Mouse (Mus musculus) small intestine, adult 2 months (tissue): Measurements from ENCODE around the gene Ccdc134. TPM values are rescaled to one million over a fixed set of nuclear protein-coding genes. Genes with fewer than 3 reads are reported as not detected.

Experiments used
- H3K27ac ChIP-seq: fragments of 200-500 bp; 2 replicates; pipeline ENCODE4 v1.5.1; 2012; ENCODE audit warnings: low read depth, low read length, control low read depth, inconsistent platforms; ENCODE audit not compliant: insufficient read depth
- H3K27me3 ChIP-seq: fragments of 200-500 bp; 2 replicates; pipeline ENCODE4 v1.6.1; 2012; ENCODE audit warnings: mild to moderate bottlenecking, moderate library complexity, low read length, inconsistent platforms; ENCODE audit not compliant: control insufficient read depth, insufficient read depth
- H3K36me3 ChIP-seq: fragments of 200-500 bp; 2 replicates; pipeline ENCODE4 v1.6.1; 2012; ENCODE audit warnings: mild to moderate bottlenecking, low read length, control low read depth, inconsistent platforms; ENCODE audit not compliant: control insufficient read depth, insufficient read depth
- H3K4me1 ChIP-seq: fragments of 200-500 bp; 2 replicates; pipeline ENCODE4 v1.6.1; 2012; ENCODE audit warnings: low read length, inconsistent platforms, mixed read lengths; ENCODE audit not compliant: control insufficient read depth, insufficient read depth, insufficient read length
- H3K4me3 ChIP-seq: fragments of 200-500 bp; 2 replicates; pipeline ENCODE4 v1.5.1; 2012; ENCODE audit warnings: low read depth, mild to moderate bottlenecking, control low read depth, inconsistent platforms, low read length, moderate library complexity
- CTCF ChIP-seq: fragments of 200-500 bp; IDR thresholded peaks from 2 replicates; pipeline ENCODE4 v1.5.1; 2012; ENCODE audit warnings: low read depth, mild to moderate bottlenecking, control low read depth, inconsistent platforms, low read length, moderate library complexity, mixed read lengths; ENCODE audit not compliant: insufficient replicate concordance, insufficient read length; ENCODE audit errors: extremely low read depth
- POLR2A ChIP-seq: fragments of 200-500 bp; IDR thresholded peaks from 2 replicates; pipeline ENCODE4 v1.6.1; 2012; ENCODE audit warnings: low read depth, mild to moderate bottlenecking, control low read depth, inconsistent platforms, low read length, moderate library complexity
- WGBS: fragments of 180-500 bp; shearing (Covaris S2); methylation state at CpG from one replicate; pipeline ENCODE4 v1.1.7; 2018; 5-methylcytosine and 5-hydroxymethylcytosine counted together
- polyA plus RNA-seq: library from polyadenylated mRNA; depleted of rRNA; stranded (reverse); fragments of >200 nt; gene quantifications from 2 replicates; pipeline ENCODE4 v1.2.3, GENCODE M21; 2012

Ccdc134 gene
- polyA plus RNA-seq, 1 experiment, result 6.9 TPM

- 18% methylated on average over 8 of the region's 8 CpGs for WGBS
- peaks cover 34% of the 10 kb centered on the region for H3K4me1 ChIP-seq
- no peak overlapping the region for H3K4me3 ChIP-seq
- TF ChIP-seq POLR2A, result no peak
- peak; percentile 89; the same call in 1 of the 2 replicates for TF ChIP-seq CTCF
- H3K36me3 ChIP-seq, result peaks cover 8% of the 10 kb centered on the region
- H3K27me3 ChIP-seq, result no peaks in the 10 kb centered on the region
- H3K27ac ChIP-seq, result peak overlapping the region; percentile 96
These were observed 37.9 kb downstream of the Ccdc134 start for GRCm38 (mm10) chr15:82165332-82166239.

DNA sequence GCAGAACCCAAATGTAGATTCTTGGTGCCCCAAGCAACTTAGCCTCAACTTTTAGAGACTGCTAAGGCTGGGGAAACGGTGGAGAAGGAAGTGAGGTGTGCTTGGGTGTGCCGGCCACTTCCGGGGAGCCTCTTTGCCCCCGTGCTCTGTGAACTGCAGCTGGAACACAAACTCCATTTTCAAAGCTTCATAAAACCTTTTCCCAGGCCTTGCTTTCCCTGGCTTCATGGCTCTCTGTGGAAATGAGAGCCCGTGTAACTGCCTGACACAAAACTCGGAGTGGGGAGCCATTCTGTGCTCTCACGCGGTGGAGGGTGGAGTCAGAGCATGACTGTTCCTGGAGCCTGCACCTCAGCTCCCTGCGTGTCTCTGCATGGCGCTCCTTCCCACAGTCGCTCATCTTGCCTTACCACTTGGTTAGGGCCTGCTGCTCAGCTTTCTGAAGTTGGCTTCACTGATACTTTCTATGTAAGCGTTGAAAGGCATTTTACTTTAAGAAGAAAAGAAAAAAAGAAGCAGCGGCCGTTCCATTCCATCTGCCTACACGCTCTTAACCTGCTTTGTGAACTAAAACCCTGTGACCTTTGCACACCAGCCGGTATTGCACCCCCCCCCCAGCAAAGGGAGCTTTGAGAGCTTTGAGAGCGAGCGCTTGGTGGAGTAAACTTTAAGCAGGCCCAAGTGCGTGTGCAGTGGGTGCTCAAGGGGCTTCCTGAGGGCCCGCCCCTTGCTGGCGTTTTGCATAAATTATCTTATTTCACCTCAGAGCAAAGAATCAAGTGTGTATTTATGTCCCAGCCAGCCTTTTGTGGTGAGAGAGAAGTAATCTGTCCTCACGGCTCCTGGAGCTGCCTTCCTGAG lies 38.7 kb downstream of the Ccdc134 start:
- Histone ChIP-seq H3K4me1 (peaks cover 29% of the 10 kb centered on the region), H3K27ac (peak overlapping the region; percentile 96), H3K36me3 (peaks cover 13% of the 10 kb centered on the region), H3K4me3 (peak overlapping the region; percentile 58), H3K27me3 (no peaks in the 10 kb centered on the region)
- 17% methylated on average over 22 of the region's 22 CpGs for WGBS
- TF ChIP-seq POLR2A (no peak), CTCF (no peak)

- Histone ChIP-seq H3K4me3 (no peak overlapping the region), H3K4me1 (peaks cover 29% of the 10 kb centered on the region), H3K36me3 (peaks cover 21% of the 10 kb centered on the region), H3K27me3 (no peaks in the 10 kb centered on the region), H3K27ac (peak overlapping the region; percentile 96)
- TF ChIP-seq POLR2A (no peak), CTCF (no peak)
- WGBS, result 56% methylated on average over 23 of the region's 23 CpGs
These were observed 39.8 kb downstream of the Ccdc134 start for GRCm38 (mm10) chr15:82167201-82168168.

DNA sequence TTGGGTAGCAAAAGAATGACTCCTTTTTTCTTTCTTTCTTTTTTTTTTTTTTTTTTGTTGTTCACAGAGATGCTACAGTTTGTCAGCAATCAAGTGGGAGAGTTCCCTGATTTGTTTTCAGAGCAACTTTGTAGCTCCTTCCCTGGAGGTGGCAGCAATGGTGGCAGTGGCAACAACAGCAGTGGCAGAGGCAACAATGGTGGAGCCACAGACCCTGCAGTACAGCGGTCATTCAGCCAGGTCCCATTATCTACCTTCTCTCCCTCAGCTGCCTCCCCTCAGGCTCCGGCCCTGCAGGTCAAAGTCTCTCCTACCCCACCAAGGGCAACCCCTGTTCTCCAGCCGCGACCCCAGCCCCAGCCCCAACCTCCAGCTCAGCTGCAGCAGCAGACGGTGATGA lies 41.9 kb downstream of the Ccdc134 start:
- Histone ChIP-seq H3K4me1 (peaks cover 16% of the 10 kb centered on the region), H3K36me3 (peaks cover 39% of the 10 kb centered on the region), H3K27me3 (no peaks in the 10 kb centered on the region), H3K27ac (no peak overlapping the region), H3K4me3 (no peak overlapping the region)
- no peak for TF ChIP-seq CTCF
- no peak for TF ChIP-seq POLR2A
- WGBS, result 73% methylated on average over 5 of the region's 5 CpGs

DNA sequence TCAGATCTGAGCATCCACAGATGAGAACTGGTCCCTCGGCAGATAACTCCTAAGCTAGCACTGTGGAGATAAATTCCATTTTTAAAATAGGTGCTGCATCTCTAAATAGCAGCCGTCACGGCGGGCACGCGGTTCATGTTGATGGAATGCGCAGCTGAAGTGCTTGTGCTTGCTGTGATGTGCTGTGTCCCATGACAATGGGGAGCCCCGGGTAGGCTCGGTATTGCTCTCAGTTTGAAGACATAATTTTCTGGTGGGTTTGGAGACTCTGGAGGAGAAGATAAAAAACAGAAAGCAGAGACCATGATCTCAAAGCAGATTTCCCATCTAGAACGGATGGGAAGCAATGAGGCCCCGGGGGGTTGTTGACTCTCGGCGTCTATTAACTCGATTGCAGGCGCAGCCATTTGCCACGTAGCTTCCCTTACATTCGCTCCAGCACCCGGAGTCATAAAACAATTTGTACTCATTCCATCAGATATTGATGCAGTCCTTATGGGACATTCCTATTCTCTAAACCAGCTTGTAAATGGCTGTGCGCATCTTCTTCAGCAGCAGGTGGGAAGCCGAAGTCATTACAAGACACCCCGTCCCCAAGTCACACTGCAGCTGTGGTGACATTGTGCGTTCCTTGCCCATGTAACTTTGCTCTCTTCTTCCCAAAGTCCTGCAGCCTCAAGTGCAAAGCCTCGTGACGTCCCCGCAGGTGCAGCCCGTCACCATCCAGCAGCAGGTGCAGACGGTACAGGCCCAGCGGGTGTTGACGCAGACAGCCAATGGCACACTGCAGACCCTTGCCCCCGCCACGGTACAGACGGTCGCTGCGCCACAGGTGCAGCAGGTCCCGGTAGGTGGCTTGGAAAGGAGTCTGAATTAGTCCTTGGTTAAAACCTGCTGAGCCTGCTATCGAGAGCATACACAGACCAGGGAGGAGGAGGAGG lies 43.0 kb downstream of the Ccdc134 start:
- no peak overlapping the region for H3K4me3 ChIP-seq
- no peaks in the 10 kb centered on the region for H3K27me3 ChIP-seq
- peaks cover 49% of the 10 kb centered on the region for H3K36me3 ChIP-seq
- no peak overlapping the region for H3K27ac ChIP-seq
- TF ChIP-seq CTCF (no peak), POLR2A (no peak)
- H3K4me1 ChIP-seq, result peaks cover 14% of the 10 kb centered on the region
- WGBS, result 47% methylated on average over 36 of the region's 36 CpGs
